Mouse (Mus musculus) C2C12 (cell line): ENCODE measurements at regions not wholly inside any gene's neighbourhood (a gene's known extent, or its start where the extent isn't known, plus 50 kb on each side); places are given as distances from the start of the nearest gene placed in this dataset.
"Not testable (repeated sequence)": the region's sequence is repeated elsewhere in the genome, so short reads cannot be mapped to it uniquely, and the experiment has no call there.

ENCODE experiments used
- H3K27me3 ChIP-seq: one replicate; pipeline ENCODE4 v1.6.1; 2011; ENCODE audit not compliant: control insufficient read depth, insufficient read depth, insufficient read length
- H3K36me3 ChIP-seq: one replicate; pipeline ENCODE4 v1.6.1; 2011; ENCODE audit not compliant: control insufficient read depth, insufficient read depth
- H3K4me3 ChIP-seq: one replicate; pipeline ENCODE4 v1.5.1; 2011; ENCODE audit warnings: mild to moderate bottlenecking, control low read depth; ENCODE audit not compliant: poor library complexity, insufficient read depth, severe bottlenecking
- H3K79me2 ChIP-seq: one replicate; pipeline ENCODE4 v1.6.1; 2011; ENCODE audit not compliant: control insufficient read depth, insufficient read depth
- H3K79me3 ChIP-seq: one replicate; pipeline ENCODE4 v1.6.1; 2011; ENCODE audit warnings: low read depth, control low read depth
- H3ac ChIP-seq: one replicate; pipeline ENCODE3; 2011; ENCODE audit warnings: low read depth; ENCODE audit not compliant: control insufficient read depth, insufficient read length
- CEBPB ChIP-seq: IDR thresholded peaks from one replicate; pipeline ENCODE4 v1.6.1; 2011; ENCODE audit warnings: low read depth, mild to moderate bottlenecking, control low read depth, moderate library complexity
- CTCF ChIP-seq: IDR thresholded peaks from one replicate; pipeline ENCODE4 v1.5.1; 2011; ENCODE audit not compliant: control insufficient read depth, insufficient read depth, insufficient read length
- FOSL1 ChIP-seq: IDR thresholded peaks from one replicate; pipeline ENCODE4 v1.8.0; 2011; ENCODE audit warnings: mild to moderate bottlenecking, low read length; ENCODE audit not compliant: poor library complexity, insufficient read depth, severe bottlenecking
- MAX ChIP-seq: IDR thresholded peaks from one replicate; pipeline ENCODE4 v1.6.1; 2011; ENCODE audit warnings: mild to moderate bottlenecking, control low read depth
- MYOD1 ChIP-seq: IDR thresholded peaks from one replicate; pipeline ENCODE4 v1.6.1; 2011; ENCODE audit warnings: low read depth; ENCODE audit not compliant: control insufficient read depth, insufficient read length
- MYOG ChIP-seq: IDR thresholded peaks from one replicate; pipeline ENCODE4 v1.6.1; 2011; ENCODE audit not compliant: control insufficient read depth, insufficient read length; ENCODE audit errors: extremely low read depth
- USF1 ChIP-seq: IDR thresholded peaks from one replicate; pipeline ENCODE4 v1.6.1; 2011; ENCODE audit warnings: low read depth, mild to moderate bottlenecking, control low read depth, moderate library complexity

DNA sequence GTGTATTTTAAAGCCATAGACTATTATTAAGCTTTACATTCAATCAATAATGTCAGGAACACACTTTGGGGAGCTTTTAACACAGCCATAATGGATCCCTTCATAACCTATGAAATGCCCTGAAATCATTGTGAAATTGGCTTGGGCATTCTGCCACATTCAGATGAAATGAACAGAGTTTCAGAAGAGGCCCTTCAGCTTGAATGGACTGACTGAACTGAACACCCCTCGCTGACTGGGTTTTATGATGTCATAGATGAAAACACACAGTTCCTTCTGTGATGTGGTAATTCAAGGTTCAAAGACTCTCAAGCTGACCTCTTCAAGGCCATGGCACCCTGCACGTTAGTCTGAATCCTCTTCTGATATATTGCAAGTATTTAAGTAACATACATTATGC is 298.4 kb upstream of the Ercc4 start:
- no peaks in the 10 kb centered on the region for H3K36me3 ChIP-seq
- no peaks in the 10 kb centered on the region for H3K79me2 ChIP-seq
- no peaks in the 10 kb centered on the region for H3K27me3 ChIP-seq
- no peak overlapping the region for H3K4me3 ChIP-seq
- TF ChIP-seq FOSL1 (no peak), CEBPB (no peak), MYOD1 (no peak), CTCF (no peak)
- H3K79me3 ChIP-seq, result no peaks in the 10 kb centered on the region
- H3ac ChIP-seq, result no peak overlapping the region

DNA sequence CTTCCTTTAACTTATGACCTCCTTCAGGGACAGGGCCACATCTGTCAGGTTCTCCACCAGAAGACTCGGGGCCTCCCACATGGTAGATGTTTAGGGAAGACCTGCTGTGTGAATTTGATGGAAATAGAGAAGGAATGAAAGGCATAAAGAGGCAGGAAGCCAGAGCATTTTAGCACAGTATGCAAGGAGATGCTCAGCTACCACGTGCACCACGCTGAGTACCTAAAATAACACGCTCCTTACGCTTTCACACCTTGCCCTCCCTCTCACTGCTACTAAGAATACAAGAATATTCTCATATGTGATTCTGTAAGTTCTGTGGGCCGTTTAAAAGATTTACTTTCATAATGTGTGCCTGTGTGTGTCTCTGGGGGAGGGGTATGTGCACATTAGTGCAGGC is 284.8 kb upstream of the Ercc4 start:
- H3K4me3 ChIP-seq, result no peak overlapping the region
- no peak for TF ChIP-seq MAX
- no peak for TF ChIP-seq MYOD1
- no peak for TF ChIP-seq USF1
- no peak for TF ChIP-seq CTCF
- TF ChIP-seq FOSL1, result no peak
- no peak for TF ChIP-seq MYOG
- TF ChIP-seq CEBPB, result no peak
- H3K36me3 ChIP-seq, result no peaks in the 10 kb centered on the region

DNA sequence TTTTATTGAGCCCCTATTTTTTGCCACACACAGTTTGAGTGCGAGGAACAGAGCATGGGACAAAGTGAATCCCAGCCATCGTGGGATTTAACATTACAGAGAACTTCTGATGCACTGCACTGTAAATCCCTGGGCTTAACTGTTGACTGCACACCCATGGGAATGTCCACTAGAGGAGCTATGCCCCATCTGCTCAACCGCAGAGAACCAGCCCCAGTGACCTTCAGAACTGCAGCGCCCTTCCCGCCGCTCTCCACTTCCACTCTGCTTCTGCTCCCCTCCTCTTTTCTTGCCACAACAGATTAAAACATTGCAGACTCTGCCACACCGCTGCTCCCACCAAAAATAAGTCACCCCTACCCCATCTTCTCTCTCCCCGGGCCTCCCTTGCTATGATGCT is 283.3 kb upstream of the Ercc4 start:
- Histone ChIP-seq H3K36me3 (no peaks in the 10 kb centered on the region), H3K79me3 (no peaks in the 10 kb centered on the region), H3K79me2 (no peaks in the 10 kb centered on the region), H3K27me3 (no peaks in the 10 kb centered on the region), H3ac (no peak overlapping the region), H3K4me3 (no peak overlapping the region)
- TF ChIP-seq MAX, result no peak
- TF ChIP-seq MYOG, result no peak
- TF ChIP-seq CTCF, result no peak
- TF ChIP-seq CEBPB, result no peak
- no peak for TF ChIP-seq FOSL1
- TF ChIP-seq USF1, result no peak
- no peak for TF ChIP-seq MYOD1

More for the DNA sequence above, 284.8 kb upstream of the Ercc4 start:
- no peaks in the 10 kb centered on the region for H3K79me3 ChIP-seq
- no peak overlapping the region for H3ac ChIP-seq
- H3K79me2 ChIP-seq, result no peaks in the 10 kb centered on the region
- no peaks in the 10 kb centered on the region for H3K27me3 ChIP-seq

DNA sequence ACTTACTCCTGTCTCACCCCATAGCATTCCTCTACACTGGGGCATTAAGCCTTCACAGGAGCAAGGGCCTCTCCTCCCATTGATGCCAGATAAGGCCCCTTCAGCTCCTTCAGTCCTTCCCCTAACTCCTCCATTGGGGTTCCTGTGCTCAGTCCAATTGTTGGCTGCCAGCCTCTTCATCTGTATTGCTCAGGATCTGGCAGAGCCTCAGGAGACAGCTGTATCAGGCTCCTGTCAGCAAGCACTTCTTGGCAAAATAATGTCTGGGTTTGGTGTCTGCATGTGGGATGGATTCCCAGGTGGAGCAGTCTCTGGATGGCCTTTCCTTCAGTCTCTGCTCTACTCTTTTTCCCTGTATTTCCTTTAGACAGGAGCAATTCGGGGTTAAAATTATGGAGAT is 278.2 kb upstream of the Ercc4 start:
- H3K79me2 ChIP-seq, H3K79me3 ChIP-seq, H3K36me3 ChIP-seq, H3K27me3 ChIP-seq, H3K4me3 ChIP-seq, H3ac ChIP-seq: not testable (repeated sequence)

DNA sequence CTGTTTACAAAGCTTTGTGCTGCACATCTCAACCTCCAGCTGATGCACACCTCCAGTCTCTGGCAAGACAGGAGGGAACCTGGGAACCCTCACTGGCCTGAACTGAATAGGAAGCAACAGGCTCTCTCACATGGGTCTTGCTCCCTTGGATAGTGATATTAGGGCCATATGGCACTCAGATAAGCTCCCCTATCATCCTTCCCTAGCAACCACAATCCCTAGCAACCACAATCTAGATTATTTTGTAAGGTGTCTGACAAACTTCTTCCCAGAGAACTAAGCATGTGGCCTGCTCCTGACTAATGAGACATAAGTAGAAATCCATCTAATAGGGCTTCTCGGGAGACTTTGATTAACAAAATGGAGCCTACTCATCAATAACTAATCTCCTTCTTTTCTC is 253.1 kb upstream of the Ercc4 start:
- no peaks in the 10 kb centered on the region for H3K36me3 ChIP-seq
- TF ChIP-seq FOSL1 (no peak), CEBPB (no peak), MYOD1 (no peak), MYOG (no peak), USF1 (no peak)
- no peaks in the 10 kb centered on the region for H3K79me3 ChIP-seq
- no peak overlapping the region for H3K4me3 ChIP-seq
- no peak overlapping the region for H3ac ChIP-seq
- no peaks in the 10 kb centered on the region for H3K79me2 ChIP-seq
- no peaks in the 10 kb centered on the region for H3K27me3 ChIP-seq

DNA sequence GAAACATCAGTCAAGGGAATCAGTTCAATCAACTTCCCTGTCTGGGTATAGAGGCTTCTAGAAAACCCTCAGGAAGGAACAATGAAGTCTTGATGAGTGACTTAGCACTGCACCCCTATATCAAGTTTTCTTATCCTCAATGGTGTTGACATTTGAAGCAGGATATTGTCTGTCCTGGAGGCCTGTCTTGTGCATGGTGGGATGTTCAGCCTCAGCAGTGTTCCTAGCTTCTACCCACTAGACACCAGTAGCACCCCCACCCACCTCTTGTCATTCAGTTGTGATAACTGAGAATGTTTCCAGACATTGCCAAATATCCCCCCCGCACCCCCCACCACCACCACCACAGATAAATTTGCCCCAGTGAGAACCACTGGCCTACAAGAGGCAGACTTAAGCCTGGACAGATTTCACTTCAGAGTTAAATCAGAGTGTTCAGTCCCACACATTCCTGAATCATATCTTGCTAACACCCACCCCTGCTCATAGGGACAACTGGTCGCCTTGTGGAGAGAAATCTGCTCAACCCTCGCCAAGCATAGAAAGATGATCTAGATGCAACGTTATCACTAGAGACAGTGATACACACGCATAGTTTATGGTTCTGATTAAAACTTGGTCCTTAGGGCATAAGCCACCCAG is 249.6 kb upstream of the Ercc4 start:
- Histone ChIP-seq H3K79me3 (no peaks in the 10 kb centered on the region), H3ac (no peak overlapping the region), H3K4me3 (no peak overlapping the region), H3K79me2 (no peaks in the 10 kb centered on the region), H3K27me3 (no peaks in the 10 kb centered on the region), H3K36me3 (no peaks in the 10 kb centered on the region)
- TF ChIP-seq FOSL1, result no peak
- no peak for TF ChIP-seq USF1
- no peak for TF ChIP-seq MAX
- no peak for TF ChIP-seq MYOG
- no peak for TF ChIP-seq CTCF
- no peak for TF ChIP-seq MYOD1
- no peak for TF ChIP-seq CEBPB
